Mouse (Mus musculus): ENCODE measurements around the gene R3hdm2. TPM values are rescaled to one million over a fixed set of nuclear protein-coding genes. Genes with fewer than 3 reads are reported as not detected.

R3hdm2 gene
- polyA plus RNA-seq, 1 experiment from 2014 or later: 39.9 TPM

- H3K9me3 ChIP-seq: no peaks in the 10 kb centered on the region
- no peak for ATAC-seq (ENCODE audit: low FRiP score)
- peak overlapping the region; percentile 35 for H3K27ac ChIP-seq
- H3K4me2 ChIP-seq: peak overlapping the region; percentile 36; the same call in 1 of the 2 replicates
- H3K9ac ChIP-seq: peak overlapping the region; percentile 35; the same call in 1 of the 2 replicates
- H3K4me1 ChIP-seq (replicated peaks): peaks cover 85% of the 10 kb centered on the region
- no peak overlapping the region for H3K4me3 ChIP-seq
- WGBS: 4% methylated on average over 28 of the region's 30 CpGs
- H3K36me3 ChIP-seq: peaks cover 24% of the 10 kb centered on the region
- peaks cover 51% of the 10 kb centered on the region for H3K27me3 ChIP-seq
Measured at GRCm38 (mm10) chr10:127516576-127517260, 136.6 kb downstream of the R3hdm2 start.

- Histone ChIP-seq H3K27ac (peak overlapping the region; percentile 35; the same call in 1 of the 2 replicates), H3K4me1 (replicated peaks) (peaks cover 80% of the 10 kb centered on the region), H3K4me2 (no peak overlapping the region), H3K9me3 (no peaks in the 10 kb centered on the region), H3K4me3 (no peak overlapping the region), H3K9ac (no peak overlapping the region), H3K36me3 (peaks cover 24% of the 10 kb centered on the region), H3K27me3 (peaks cover 51% of the 10 kb centered on the region)
- ATAC-seq (ENCODE audit: low FRiP score): no peak
- 94% methylated on average over 22 of the region's 22 CpGs for WGBS
Measured at GRCm38 (mm10) chr10:127517941-127518340, 137.8 kb downstream of the R3hdm2 start.

- ATAC-seq (ENCODE audit: low FRiP score): no peak
- Histone ChIP-seq H3K9me3 (no peaks in the 10 kb centered on the region), H3K4me2 (no peak overlapping the region), H3K36me3 (peaks cover 24% of the 10 kb centered on the region), H3K9ac (no peak overlapping the region), H3K4me3 (no peak overlapping the region), H3K27me3 (peaks cover 52% of the 10 kb centered on the region), H3K4me1 (replicated peaks) (peaks cover 73% of the 10 kb centered on the region), H3K27ac (no peak overlapping the region)
- WGBS: 91% methylated on average over 26 of the region's 26 CpGs
Measured at GRCm38 (mm10) chr10:127519041-127519701, 139.0 kb downstream of the R3hdm2 start.

- no peak overlapping the region for H3K4me2 ChIP-seq
- peak overlapping the region; percentile 35; the same call in 1 of the 2 replicates for H3K9ac ChIP-seq
- WGBS: 91% methylated on average over 37 of the region's 37 CpGs
- H3K27me3 ChIP-seq: peaks cover 52% of the 10 kb centered on the region
- no peak for ATAC-seq (ENCODE audit: low FRiP score)
- H3K4me3 ChIP-seq: no peak overlapping the region
- H3K36me3 ChIP-seq: peaks cover 24% of the 10 kb centered on the region
- no peak overlapping the region for H3K27ac ChIP-seq
- H3K4me1 ChIP-seq (replicated peaks): peaks cover 73% of the 10 kb centered on the region
- H3K9me3 ChIP-seq: no peaks in the 10 kb centered on the region
Measured at GRCm38 (mm10) chr10:127519903-127520713, 140.0 kb downstream of the R3hdm2 start.

GRCm38 (mm10) chr10:127520714-127521357, 140.7 kb downstream of the R3hdm2 start:
- 0 out of 2 replicates have a peak overlapping the region, but pooled peaks have one; percentile 0 for H3K4me3 ChIP-seq
- peaks cover 73% of the 10 kb centered on the region for H3K4me1 ChIP-seq (replicated peaks)
- H3K4me2 ChIP-seq: peak overlapping the region; percentile 76

GRCm38 (mm10) chr10:127521611-127522080, 141.5 kb downstream of the R3hdm2 start:
- 0 out of 2 replicates have a peak, but pooled peaks have one; percentile 0 for ATAC-seq (ENCODE audit: low FRiP score)
- Histone ChIP-seq H3K9me3 (no peaks in the 10 kb centered on the region), H3K36me3 (peaks cover 29% of the 10 kb centered on the region), H3K4me2 (peak overlapping the region; percentile 76), H3K4me1 (replicated peaks) (peaks cover 73% of the 10 kb centered on the region), H3K4me3 (peak overlapping the region; percentile 50), H3K27me3 (peaks cover 57% of the 10 kb centered on the region), H3K27ac (peak overlapping the region; percentile 9; the same call in 1 of the 2 replicates), H3K9ac (peak overlapping the region; percentile 70)
- WGBS: 13% methylated on average over 12 of the region's 12 CpGs

More at GRCm38 (mm10) chr10:127520714-127521357, 140.7 kb downstream of the R3hdm2 start:
- Histone ChIP-seq H3K9ac (peak overlapping the region; percentile 35; the same call in 1 of the 2 replicates), H3K27ac (no peak overlapping the region), H3K9me3 (no peaks in the 10 kb centered on the region), H3K36me3 (peaks cover 24% of the 10 kb centered on the region), H3K27me3 (peaks cover 52% of the 10 kb centered on the region)
- ATAC-seq (ENCODE audit: low FRiP score): no peak
- WGBS: 77% methylated on average over 20 of the region's 20 CpGs

- Histone ChIP-seq H3K4me2 (peak within 1 kb of the TSS; percentile 76), H3K36me3 (peaks cover 29% of the 10 kb centered on the region), H3K4me1 (replicated peaks) (peaks cover 73% of the 10 kb centered on the region), H3K9ac (peak within 1 kb of the TSS; percentile 70), H3K27ac (peak within 1 kb of the TSS; percentile 9), H3K4me3 (peak within 1 kb of the TSS; percentile 50), H3K9me3 (no peaks in the 10 kb centered on the region), H3K27me3 (peaks cover 58% of the 10 kb centered on the region)
- ATAC-seq (ENCODE audit: low FRiP score): peak; percentile 43
- under 1% methylated on average over 21 of the region's 21 CpGs for WGBS
Measured at GRCm38 (mm10) chr10:127522088-127522581, 142.0 kb downstream of the R3hdm2 start, which contains the start of gene Shmt2. Gene Shmt2 (minus strand): TSS chr10:127522444.

- peak overlapping the region; percentile 86 for H3K4me2 ChIP-seq
- H3K9ac ChIP-seq: peak overlapping the region; percentile 87
- peaks cover 63% of the 10 kb centered on the region for H3K27me3 ChIP-seq
- H3K4me1 ChIP-seq (replicated peaks): peaks cover 88% of the 10 kb centered on the region
- ATAC-seq (ENCODE audit: low FRiP score): 0 out of 2 replicates have a peak, but pooled peaks have one; percentile 3
- H3K27ac ChIP-seq: peak overlapping the region; percentile 91
- WGBS: 2% methylated on average over 21 of the region's 23 CpGs
- 0 out of 2 replicates have a peak overlapping the region, but pooled peaks have one; percentile 11 for H3K4me3 ChIP-seq
- peaks cover 11% of the 10 kb centered on the region for H3K36me3 ChIP-seq
- no peaks in the 10 kb centered on the region for H3K9me3 ChIP-seq
Measured at GRCm38 (mm10) chr10:127524646-127525255, 144.6 kb downstream of the R3hdm2 start.

GRCm38 (mm10) chr10:127526048-127526447, 145.9 kb downstream of the R3hdm2 start:
- H3K9me3 ChIP-seq: no peaks in the 10 kb centered on the region
- H3K36me3 ChIP-seq: peaks cover 5% of the 10 kb centered on the region; the same call in 1 of the 2 replicates
- peak overlapping the region; percentile 87 for H3K9ac ChIP-seq
- H3K27me3 ChIP-seq: peaks cover 66% of the 10 kb centered on the region
- H3K4me1 ChIP-seq (replicated peaks): peaks cover 88% of the 10 kb centered on the region
- peak overlapping the region; percentile 86 for H3K4me2 ChIP-seq
- 4% methylated on average over 26 of the region's 26 CpGs for WGBS
- peak overlapping the region; percentile 61 for H3K4me3 ChIP-seq
- no peak for ATAC-seq (ENCODE audit: low FRiP score)
- peak overlapping the region; percentile 91 for H3K27ac ChIP-seq

GRCm38 (mm10) chr10:127526681-127527080, 146.6 kb downstream of the R3hdm2 start:
- H3K9ac ChIP-seq: peak overlapping the region; percentile 87
- H3K27ac ChIP-seq: peak overlapping the region; percentile 91
- H3K4me2 ChIP-seq: peak overlapping the region; percentile 86
- peaks cover 88% of the 10 kb centered on the region for H3K4me1 ChIP-seq (replicated peaks)
- WGBS: under 1% methylated on average over 26 of the region's 26 CpGs
- H3K4me3 ChIP-seq: peak overlapping the region; percentile 61
- H3K36me3 ChIP-seq: peaks cover 5% of the 10 kb centered on the region; the same call in 1 of the 2 replicates
- no peaks in the 10 kb centered on the region for H3K9me3 ChIP-seq
- H3K27me3 ChIP-seq: peaks cover 69% of the 10 kb centered on the region
- ATAC-seq (ENCODE audit: low FRiP score): no peak

Measured in hindbrain, embryonic 13.5 days (tissue).